Mouse (Mus musculus) lung, adult 2 months (tissue): ENCODE data around the gene Tctn1.

Experiments used
- CTCF ChIP-seq: fragments of 200-500 bp; IDR thresholded peaks from 2 replicates; pipeline ENCODE4 v1.5.1; 2011; ENCODE audit warnings: mild to moderate bottlenecking, low read length, control low read depth; ENCODE audit not compliant: insufficient read depth
- POLR2A ChIP-seq: fragments of 200-500 bp; IDR thresholded peaks from 2 replicates; pipeline ENCODE4 v1.6.1; 2011; ENCODE audit warnings: low read depth, mild to moderate bottlenecking, control low read depth, low read length, borderline replicate concordance; ENCODE audit errors: extremely low read depth

GRCm38 (mm10) chr5:122204180-122204579 is 60.1 kb downstream of the Tctn1 start:
- TF ChIP-seq POLR2A = no peak
- TF ChIP-seq CTCF = no peak
